Mouse (Mus musculus): ENCODE results near the gene Ormdl3. TPM values are rescaled to one million over a fixed set of nuclear protein-coding genes. Genes with fewer than 3 reads are reported as not detected.

Ormdl3 gene
- total RNA-seq, 2 experiments from 2014 or later: 44.1 to 49.6 TPM

- no peak for DNase-seq (ENCODE audit: extremely low spot score in 1 of 2, low spot score in 2 of 2)
- intact Hi-C loops (cut with DNase I): no loop called here
These were observed 3.6 kb upstream of the Ormdl3 start for GRCm38 (mm10) chr11:98590548-98591445.

DNA sequence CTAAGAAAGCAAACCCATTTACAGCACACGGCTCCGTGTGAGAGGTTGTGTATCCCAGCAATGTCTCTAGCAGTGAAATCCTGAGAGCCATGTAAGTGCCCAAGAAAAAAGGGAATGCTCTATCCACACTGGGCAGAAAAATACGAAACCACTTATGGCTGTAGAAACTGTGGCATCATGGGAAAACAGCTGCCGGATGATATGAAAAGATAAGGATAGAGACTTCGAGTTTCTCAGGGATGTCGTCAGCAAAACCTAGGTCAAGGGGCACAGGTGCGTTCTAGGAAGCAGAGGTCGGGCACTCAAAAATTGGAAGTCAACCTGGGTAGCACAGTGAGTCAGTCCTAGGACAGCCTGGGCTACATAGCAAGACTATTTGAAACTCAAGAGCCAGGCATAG, 2.1 kb upstream of the Ormdl3 start:
- DNase-seq (ENCODE audit: extremely low spot score in 1 of 2, low spot score in 2 of 2): no peak
- intact Hi-C loops (cut with DNase I): no loop called here

DNA sequence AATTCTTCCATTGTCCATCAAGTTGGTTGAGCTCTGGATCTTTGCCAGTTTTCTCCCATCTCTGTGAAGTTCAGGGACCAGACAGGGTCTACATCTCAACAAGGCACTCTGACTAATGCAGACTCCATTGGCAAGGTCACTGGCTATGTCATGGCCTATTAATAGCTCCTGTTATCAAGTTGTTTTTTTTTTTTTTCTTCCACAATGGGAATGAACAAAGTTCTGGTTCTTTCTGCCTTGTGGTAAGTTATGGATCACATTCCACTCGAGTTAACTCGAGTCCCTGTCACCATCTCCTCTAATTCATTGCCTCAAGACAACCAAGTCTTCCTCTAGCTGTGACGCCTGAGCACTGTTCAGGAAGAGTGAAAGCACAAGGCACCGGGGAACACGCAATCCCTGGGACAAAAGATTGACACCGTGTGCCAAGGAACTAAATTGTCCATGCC, 1.7 kb upstream of the Ormdl3 start:
- no peak for DNase-seq (ENCODE audit: extremely low spot score in 1 of 2, low spot score in 2 of 2)
- intact Hi-C loops (cut with DNase I): no loop called here

DNA sequence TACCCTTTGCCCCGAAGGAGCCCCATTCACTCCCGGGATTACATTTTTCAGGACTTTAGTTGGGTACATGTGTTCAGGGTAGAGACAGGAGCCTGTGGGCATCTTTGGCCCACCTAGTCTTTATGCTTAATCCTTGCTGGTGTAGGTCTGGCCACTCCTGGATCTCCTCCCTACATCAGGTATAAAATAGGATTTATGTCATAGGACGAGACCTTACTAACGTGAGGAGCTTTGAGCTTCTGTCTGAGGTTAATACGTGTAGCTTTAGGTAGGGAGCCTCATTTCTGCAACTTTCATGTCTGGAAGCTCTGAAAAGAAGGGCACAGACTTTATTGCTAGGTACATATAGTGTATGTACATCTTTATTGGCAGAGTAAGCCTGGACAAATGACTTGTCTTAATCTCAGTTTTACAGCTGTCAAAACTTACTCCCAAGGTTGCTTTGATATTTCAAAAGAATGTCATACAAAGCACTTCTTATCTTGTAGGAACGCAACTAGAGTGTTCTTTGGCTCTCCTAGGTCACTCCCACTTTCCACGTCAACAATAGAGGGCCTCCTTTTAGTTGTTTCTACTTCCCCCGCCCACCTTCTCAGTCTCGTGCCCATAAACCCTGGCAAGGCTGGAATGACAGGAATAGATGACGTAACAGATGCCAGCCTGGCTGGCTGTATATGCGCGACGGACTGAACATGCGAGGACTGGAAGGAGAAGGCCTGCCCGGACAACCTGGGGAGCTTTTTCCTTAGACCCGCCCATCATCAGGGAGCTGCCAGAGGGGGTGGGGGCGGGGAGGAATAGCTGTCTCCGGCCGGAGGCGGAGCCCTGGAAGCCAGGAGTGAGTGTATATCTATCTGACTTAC, 747 bp upstream of the Ormdl3 start:
- DNase-seq (ENCODE audit: extremely low spot score in 1 of 2, low spot score in 2 of 2): peak; percentile 35 to 75
- intact Hi-C loops (cut with DNase I): no loop called here

GRCm38 (mm10) chr11:98586087-98586891, 879 bp downstream of the Ormdl3 start:
- intact Hi-C loops (cut with DNase I): no loop called here
- DNase-seq (ENCODE audit: extremely low spot score in 1 of 2, low spot score in 2 of 2): peak in 1 of 2 experiments; percentile 55

GRCm38 (mm10) chr11:98584629-98585177, 2.5 kb downstream of the Ormdl3 start:
- intact Hi-C loops (cut with DNase I): no loop called here
- no peak for DNase-seq (ENCODE audit: extremely low spot score in 1 of 2, low spot score in 2 of 2)

- intact Hi-C loops (cut with DNase I): no loop called here
- DNase-seq (ENCODE audit: extremely low spot score in 1 of 2, low spot score in 2 of 2): no peak
These were observed 3.0 kb downstream of the Ormdl3 start for GRCm38 (mm10) chr11:98584146-98584545.

DNA sequence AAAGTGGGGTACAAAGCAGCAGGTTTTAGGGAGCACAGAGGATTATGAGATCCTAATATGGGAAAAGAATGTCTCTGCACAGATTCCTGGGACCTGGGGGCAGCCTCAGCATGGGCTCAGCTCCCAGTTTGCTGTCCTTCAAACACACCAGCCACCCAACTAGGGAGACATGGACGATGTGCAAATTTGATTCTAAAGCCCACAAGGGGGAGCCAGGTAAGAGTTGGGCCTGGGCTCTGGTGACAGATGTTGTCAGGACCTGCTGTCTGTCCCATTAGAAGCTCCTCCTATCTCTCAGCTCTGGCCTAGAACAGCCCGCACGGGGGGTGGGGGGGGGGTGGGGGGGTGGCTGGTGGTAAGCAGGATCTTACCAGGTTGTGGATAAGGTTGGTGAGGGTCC, 3.6 kb downstream of the Ormdl3 start:
- intact Hi-C loops (cut with DNase I): no loop called here
- DNase-seq (ENCODE audit: extremely low spot score in 1 of 2, low spot score in 2 of 2): no peak

GRCm38 (mm10) chr11:98583265-98583552, 4.0 kb downstream of the Ormdl3 start:
- intact Hi-C loops (cut with DNase I): no loop called here
- DNase-seq (ENCODE audit: extremely low spot score in 1 of 2, low spot score in 2 of 2): no peak

DNA sequence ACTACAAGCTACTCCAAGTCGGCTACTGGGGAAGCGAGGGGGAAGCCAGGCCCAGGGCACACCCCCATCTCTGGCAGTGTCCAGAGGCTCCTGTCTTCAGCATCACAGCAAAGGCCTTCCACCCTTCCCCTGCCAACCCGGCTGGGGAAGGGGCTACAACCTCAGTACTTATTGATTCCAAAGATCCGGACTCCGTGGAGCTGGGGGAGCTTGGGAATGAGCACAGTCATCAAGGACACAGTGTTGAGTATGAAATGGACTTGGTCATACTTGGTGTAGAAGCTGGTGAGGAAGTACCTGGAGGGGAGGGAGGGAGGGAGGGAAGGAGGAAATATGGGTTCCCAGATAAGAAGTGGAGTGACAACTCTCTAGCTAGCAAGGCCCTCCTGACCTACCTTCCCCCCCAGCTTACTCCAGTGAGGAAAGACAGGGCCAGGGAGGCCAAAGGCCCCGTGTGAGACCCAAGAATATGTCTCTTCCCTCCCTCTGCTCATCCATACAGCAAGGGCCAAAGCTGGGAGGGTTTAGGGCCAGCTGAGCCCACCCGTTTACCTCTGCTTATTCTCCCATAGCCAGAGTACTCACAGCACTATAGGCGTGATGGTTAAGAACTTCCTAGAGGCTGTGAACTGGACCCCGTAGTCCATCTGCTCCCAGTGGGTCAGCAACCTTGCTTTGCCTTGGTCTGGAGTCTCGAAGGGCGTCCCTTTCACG, 4.5 kb downstream of the Ormdl3 start:
- intact Hi-C loops (cut with DNase I): no loop called here
- DNase-seq (ENCODE audit: extremely low spot score in 1 of 2, low spot score in 2 of 2): no peak

DNA sequence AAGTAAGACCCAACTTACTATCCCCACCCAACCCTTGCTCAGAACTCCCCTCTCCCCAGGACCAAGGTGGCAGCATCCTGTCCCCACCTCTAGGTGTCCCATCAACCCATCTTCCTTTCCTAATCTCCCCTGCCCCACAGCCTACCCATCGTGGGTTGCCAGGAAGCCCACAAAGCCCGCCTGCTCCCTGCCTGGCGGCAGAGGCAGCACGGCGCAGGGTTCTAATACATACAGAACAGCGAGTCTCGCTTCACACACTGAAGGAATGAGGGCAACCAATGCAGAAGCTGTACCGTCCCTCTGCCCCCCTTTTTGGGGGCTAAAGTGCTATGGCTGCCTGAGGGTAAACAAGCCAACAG, 5.2 kb downstream of the Ormdl3 start:
- intact Hi-C loops (cut with DNase I): no loop called here

GRCm38 (mm10) chr11:98581286-98582029, 5.7 kb downstream of the Ormdl3 start:
- DNase-seq (ENCODE audit: extremely low spot score in 1 of 2, low spot score in 2 of 2): no peak
- intact Hi-C loops (cut with DNase I): no loop called here

More for the DNA sequence above, 5.2 kb downstream of the Ormdl3 start:
- DNase-seq (ENCODE audit: extremely low spot score in 1 of 2, low spot score in 2 of 2): no peak

- DNase-seq (ENCODE audit: extremely low spot score in 1 of 2, low spot score in 2 of 2): no peak
- intact Hi-C loops (cut with DNase I): no loop called here
These were observed 6.7 kb downstream of the Ormdl3 start for GRCm38 (mm10) chr11:98580301-98581121.

DNA sequence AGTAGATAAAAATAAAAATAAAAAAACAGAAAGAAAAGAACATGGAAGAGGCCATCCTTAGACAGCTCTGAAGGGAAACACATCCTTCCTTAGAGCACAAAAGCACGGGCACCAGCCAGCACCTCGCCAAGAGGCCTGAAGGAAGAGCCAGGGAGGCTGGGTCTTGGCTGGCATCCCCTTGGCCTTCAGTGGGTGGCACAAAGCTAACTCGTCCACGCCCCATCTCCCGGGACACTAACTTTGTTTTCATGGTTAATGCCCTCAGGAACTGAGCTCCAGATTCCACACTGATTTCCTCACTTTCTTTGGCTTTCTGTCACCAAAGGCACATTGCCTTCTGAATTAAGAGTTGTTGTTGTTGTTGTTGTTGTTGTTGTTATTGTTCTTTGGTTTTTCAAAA, 9.4 kb downstream of the Ormdl3 start:
- intact Hi-C loops (cut with DNase I): no loop called here
- DNase-seq (ENCODE audit: extremely low spot score in 1 of 2, low spot score in 2 of 2): no peak

- intact Hi-C loops (cut with DNase I): no loop called here
- no peak for DNase-seq (ENCODE audit: extremely low spot score in 1 of 2, low spot score in 2 of 2)
These were observed 17.7 kb downstream of the Ormdl3 start for GRCm38 (mm10) chr11:98569461-98569860.

GRCm38 (mm10) chr11:98568326-98568725, 18.8 kb downstream of the Ormdl3 start:
- intact Hi-C loops (cut with DNase I): no loop called here
- no peak for DNase-seq (ENCODE audit: extremely low spot score in 1 of 2, low spot score in 2 of 2)

GRCm38 (mm10) chr11:98563921-98564414, 23.2 kb downstream of the Ormdl3 start:
- no peak for DNase-seq (ENCODE audit: extremely low spot score in 1 of 2, low spot score in 2 of 2)
- intact Hi-C loops (cut with DNase I): no loop called here
